Mouse (Mus musculus) limb, embryonic 15.5 days (tissue): ENCODE results near the gene Ubxn10. TPM values are rescaled to one million over a fixed set of nuclear protein-coding genes. Genes with fewer than 3 reads are reported as not detected.

Source experiments
- ATAC-seq: fragments of 200-750 bp; cut with Nextera tagmentation; 2 replicates; pipeline ENCODE4 v1.8.0; 2017; ENCODE audit warnings: low read depth, moderate TSS enrichment; ENCODE audit not compliant: insufficient number of reproducible peaks, low FRiP score, low TSS enrichment
- H3K27ac ChIP-seq: fragments of 300-500 bp; sonication (generic); 2 replicates; pipeline ENCODE4 v1.5.1; 2015; ENCODE audit warnings: moderate library complexity, mild to moderate bottlenecking, inconsistent platforms
- H3K27me3 ChIP-seq: fragments of 300-500 bp; sonication (generic); 2 replicates; pipeline ENCODE4 v1.6.1; 2015; ENCODE audit warnings: inconsistent platforms
- H3K36me3 ChIP-seq: fragments of 300-500 bp; sonication (generic); 2 replicates; pipeline ENCODE4 v1.6.1; 2015; ENCODE audit warnings: inconsistent platforms
- H3K4me1 ChIP-seq: fragments of 300-500 bp; sonication (generic); 2 replicates; pipeline ENCODE4 v1.6.1; 2015; ENCODE audit warnings: inconsistent platforms
- H3K4me2 ChIP-seq: fragments of 300-500 bp; sonication (generic); 2 replicates; pipeline ENCODE4 v1.6.1; 2015; ENCODE audit warnings: mild to moderate bottlenecking, inconsistent platforms
- H3K4me3 ChIP-seq: fragments of 300-500 bp; sonication (generic); 2 replicates; pipeline ENCODE4 v1.5.1; 2015; ENCODE audit warnings: mild to moderate bottlenecking, inconsistent platforms
- H3K9ac ChIP-seq: fragments of 300-500 bp; sonication (generic); 2 replicates; pipeline ENCODE4 v1.6.1; 2015; ENCODE audit warnings: inconsistent platforms
- H3K9me3 ChIP-seq: fragments of 300-500 bp; sonication (generic); 2 replicates; pipeline ENCODE4 v1.6.1; 2016; ENCODE audit warnings: inconsistent platforms
- WGBS: fragments of 180-500 bp; shearing (Covaris S2); methylation state at CpG from one replicate; pipeline ENCODE4 v1.1.7; 2015; 5-methylcytosine and 5-hydroxymethylcytosine counted together
- polyA plus RNA-seq: library from polyadenylated mRNA; unstranded; fragments of >200 nt; fragmentation: Nextera tagmentation; extraction: Ambion mirVana; gene quantifications from 2 replicates; pipeline ENCODE4 v1.2.1, GENCODE M21; 2015

Gene Ubxn10
- polyA plus RNA-seq, 1 experiment from 2014 or later = 0.54 TPM

GRCm38 (mm10) chr4:138755439-138755838 is 18.5 kb upstream of the Ubxn10 start:
- ATAC-seq = no peak
- Histone ChIP-seq H3K4me2 (no peak overlapping the region), H3K27me3 (no peaks in the 10 kb centered on the region), H3K9ac (no peak overlapping the region), H3K4me3 (no peak overlapping the region; the same call in 1 of the 2 replicates), H3K36me3 (no peaks in the 10 kb centered on the region), H3K9me3 (no peaks in the 10 kb centered on the region), H3K4me1 (peaks cover 9% of the 10 kb centered on the region), H3K27ac (no peak overlapping the region)
- 64% methylated on average over 4 of the region's 4 CpGs for WGBS

DNA sequence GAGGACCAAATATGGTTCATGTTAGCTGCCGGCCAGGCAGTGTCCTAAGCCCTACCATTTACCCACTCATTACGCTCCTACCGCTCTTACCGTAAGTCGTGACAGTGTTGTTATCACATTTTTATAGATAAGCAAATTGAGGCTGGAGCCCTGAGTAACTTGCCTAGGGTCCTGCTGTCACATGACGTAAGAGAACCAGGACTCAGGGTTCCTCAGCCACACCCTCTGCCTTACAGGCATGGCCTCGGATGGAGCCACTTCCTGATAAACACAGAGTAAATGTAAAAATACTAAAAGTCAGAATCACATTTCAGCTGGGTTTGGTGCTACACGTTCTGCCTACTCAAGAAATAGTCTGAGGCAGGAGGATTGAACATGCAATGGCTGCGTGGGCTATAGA is 17.5 kb upstream of the Ubxn10 start:
- Histone ChIP-seq H3K4me3 (no peak overlapping the region), H3K4me1 (peaks cover 9% of the 10 kb centered on the region), H3K27me3 (no peaks in the 10 kb centered on the region), H3K27ac (no peak overlapping the region), H3K9me3 (no peaks in the 10 kb centered on the region), H3K9ac (no peak overlapping the region), H3K4me2 (no peak overlapping the region), H3K36me3 (no peaks in the 10 kb centered on the region)
- 69% methylated on average over 9 of the region's 9 CpGs for WGBS
- no peak for ATAC-seq

DNA sequence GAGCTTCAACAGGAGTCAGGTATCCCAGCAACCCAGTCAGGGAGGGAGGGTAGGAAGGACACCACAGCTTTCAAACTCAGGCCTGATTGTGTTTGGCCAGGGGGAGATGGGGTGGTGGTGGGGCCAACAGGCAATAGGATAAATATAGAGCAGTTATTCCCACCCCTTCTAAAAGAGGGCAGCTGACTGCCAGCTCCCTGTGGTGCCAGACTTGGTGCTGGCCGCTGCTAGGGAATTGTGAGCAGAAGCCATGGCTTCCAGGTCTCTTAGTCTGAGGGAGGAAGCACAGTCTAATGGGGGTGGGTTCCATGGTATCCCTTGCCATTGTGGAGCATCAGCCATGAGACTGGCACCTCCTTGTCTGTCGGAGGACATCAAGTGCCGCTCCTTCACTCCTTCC is 16.6 kb upstream of the Ubxn10 start:
- WGBS = 77% methylated on average over 3 of the region's 3 CpGs
- Histone ChIP-seq H3K4me3 (no peak overlapping the region), H3K36me3 (no peaks in the 10 kb centered on the region), H3K27ac (no peak overlapping the region), H3K9ac (no peak overlapping the region), H3K9me3 (no peaks in the 10 kb centered on the region), H3K4me2 (no peak overlapping the region), H3K27me3 (no peaks in the 10 kb centered on the region), H3K4me1 (peaks cover 9% of the 10 kb centered on the region)
- no peak for ATAC-seq

GRCm38 (mm10) chr4:138752603-138753002 is 15.6 kb upstream of the Ubxn10 start:
- no peaks in the 10 kb centered on the region for H3K9me3 ChIP-seq
- no peak overlapping the region for H3K4me3 ChIP-seq
- WGBS = 86% methylated on average over 6 of the region's 6 CpGs
- no peaks in the 10 kb centered on the region for H3K36me3 ChIP-seq
- peaks cover 9% of the 10 kb centered on the region for H3K4me1 ChIP-seq
- ATAC-seq = no peak
- H3K4me2 ChIP-seq = no peak overlapping the region
- no peak overlapping the region for H3K9ac ChIP-seq
- no peaks in the 10 kb centered on the region for H3K27me3 ChIP-seq
- no peak overlapping the region for H3K27ac ChIP-seq

DNA sequence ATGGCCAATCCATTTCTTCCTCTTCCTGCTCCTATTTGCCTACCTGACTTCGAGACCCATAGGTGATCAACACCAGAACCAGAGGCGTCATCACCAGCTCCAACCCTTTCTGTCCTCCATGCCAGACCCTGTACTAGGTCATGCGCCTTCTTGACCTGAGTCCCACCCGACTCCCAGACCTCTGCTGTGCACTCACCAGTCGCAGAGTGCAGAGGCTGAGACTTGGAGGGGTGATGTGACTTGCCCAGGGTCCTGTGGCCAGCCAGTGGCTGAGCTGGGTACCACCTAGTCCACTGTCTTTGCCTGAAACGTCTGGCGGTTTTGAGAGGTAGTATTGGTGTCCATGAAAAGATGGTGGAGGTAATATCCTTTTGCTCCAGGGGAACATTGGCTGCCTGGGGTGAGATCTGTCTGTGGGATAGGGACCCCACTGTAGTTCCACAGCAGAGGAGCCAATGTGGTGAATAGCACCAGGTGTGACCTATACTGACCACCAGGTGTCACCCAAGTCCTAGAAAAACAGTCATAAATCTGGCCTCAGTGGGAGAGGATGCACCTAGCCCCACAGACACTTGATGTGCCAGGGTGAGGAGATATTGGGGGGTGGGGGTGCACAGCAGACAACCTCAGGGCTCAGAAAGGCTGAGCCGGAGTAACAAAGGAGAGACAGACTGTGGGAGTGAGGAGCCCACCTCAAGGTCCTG is 11.6 kb upstream of the Ubxn10 start:
- Histone ChIP-seq H3K9ac (no peak overlapping the region), H3K4me3 (no peak overlapping the region), H3K4me2 (no peak overlapping the region), H3K4me1 (no peaks in the 10 kb centered on the region), H3K36me3 (no peaks in the 10 kb centered on the region), H3K27me3 (no peaks in the 10 kb centered on the region), H3K27ac (no peak overlapping the region), H3K9me3 (no peaks in the 10 kb centered on the region)
- 60% methylated on average over 8 of the region's 8 CpGs for WGBS
- ATAC-seq = peak; percentile 11; the same call in 1 of the 2 replicates

DNA sequence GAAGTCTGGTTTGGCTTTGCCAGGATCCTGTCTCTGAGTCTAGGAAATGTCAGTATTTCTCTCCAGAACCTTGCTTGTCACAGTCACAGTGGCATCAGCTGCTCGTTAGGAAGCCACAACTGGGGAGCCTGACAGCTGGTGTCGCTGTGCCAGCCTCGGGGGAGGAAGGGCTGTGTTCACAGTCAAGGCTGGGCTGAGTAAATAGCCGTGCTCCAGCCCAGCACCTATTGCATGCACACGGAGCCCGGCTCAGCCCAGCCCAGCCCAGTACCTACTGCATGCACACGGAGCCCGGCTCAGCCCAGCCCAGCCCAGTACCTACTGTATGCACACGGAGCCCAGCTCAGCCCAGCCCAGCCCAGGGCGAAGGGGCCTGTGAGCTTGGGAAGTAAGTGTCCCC is 10.9 kb upstream of the Ubxn10 start:
- no peaks in the 10 kb centered on the region for H3K36me3 ChIP-seq

DNA sequence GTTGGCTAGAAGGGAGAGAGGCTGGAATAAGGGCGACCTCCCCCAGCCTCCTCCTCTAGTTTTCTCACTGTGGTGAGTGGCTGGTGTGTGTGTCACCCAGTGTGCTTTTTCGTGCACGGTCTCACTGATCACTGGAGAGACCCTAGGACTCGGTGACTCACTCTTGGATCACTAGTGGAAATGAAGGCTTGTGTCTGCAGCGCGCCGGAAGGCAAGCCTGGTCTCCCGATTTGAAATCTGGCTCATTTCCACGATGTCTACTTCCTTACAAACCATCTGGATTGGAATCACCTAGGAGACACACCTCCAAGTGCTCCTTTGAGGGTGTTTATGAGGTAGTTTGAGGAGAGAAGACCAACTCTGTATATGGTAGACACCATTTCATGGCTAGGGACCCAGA is 9.9 kb upstream of the Ubxn10 start:
- H3K27me3 ChIP-seq = no peaks in the 10 kb centered on the region

More for the DNA sequence above, 10.9 kb upstream of the Ubxn10 start:
- WGBS = 63% methylated on average over 10 of the region's 10 CpGs
- H3K4me3 ChIP-seq = no peak overlapping the region
- no peak overlapping the region for H3K27ac ChIP-seq
- no peaks in the 10 kb centered on the region for H3K9me3 ChIP-seq
- H3K4me1 ChIP-seq = no peaks in the 10 kb centered on the region
- no peak for ATAC-seq
- no peak overlapping the region for H3K9ac ChIP-seq
- H3K27me3 ChIP-seq = no peaks in the 10 kb centered on the region
- no peak overlapping the region for H3K4me2 ChIP-seq

DNA sequence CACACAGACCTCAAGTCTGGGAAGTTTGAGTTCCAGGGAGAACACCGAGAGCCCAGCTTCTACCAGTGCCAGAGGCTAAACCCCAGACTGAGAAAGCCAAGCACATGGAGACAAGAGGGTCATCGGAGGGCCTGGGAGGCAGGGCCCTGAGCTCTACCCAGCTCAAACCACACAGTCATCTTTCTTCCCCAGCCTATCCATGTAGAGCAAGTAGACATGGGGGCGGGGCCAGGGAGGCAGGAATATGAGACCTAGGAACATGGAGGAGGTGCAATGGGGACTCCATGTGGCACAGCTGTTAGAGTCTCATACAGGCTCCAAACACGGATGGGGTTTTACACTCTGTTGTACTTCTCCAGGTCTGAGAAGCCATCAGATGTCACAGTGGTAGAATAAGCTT is 8.9 kb upstream of the Ubxn10 start:
- H3K4me3 ChIP-seq = no peak overlapping the region
- H3K9me3 ChIP-seq = no peaks in the 10 kb centered on the region
- no peak for ATAC-seq
- H3K4me2 ChIP-seq = no peak overlapping the region
- H3K36me3 ChIP-seq = no peaks in the 10 kb centered on the region
- H3K27ac ChIP-seq = no peak overlapping the region
- 45% methylated on average over 4 of the region's 4 CpGs for WGBS
- H3K27me3 ChIP-seq = no peaks in the 10 kb centered on the region
- H3K9ac ChIP-seq = no peak overlapping the region
- no peaks in the 10 kb centered on the region for H3K4me1 ChIP-seq

More for the DNA sequence above, 9.9 kb upstream of the Ubxn10 start:
- Histone ChIP-seq H3K4me2 (no peak overlapping the region), H3K27ac (no peak overlapping the region), H3K9ac (no peak overlapping the region), H3K9me3 (no peaks in the 10 kb centered on the region), H3K36me3 (no peaks in the 10 kb centered on the region), H3K4me3 (no peak overlapping the region), H3K4me1 (no peaks in the 10 kb centered on the region)
- no peak for ATAC-seq
- 87% methylated on average over 9 of the region's 9 CpGs for WGBS

- Histone ChIP-seq H3K4me1 (peaks cover 17% of the 10 kb centered on the region), H3K4me3 (no peak overlapping the region), H3K27me3 (no peaks in the 10 kb centered on the region), H3K9me3 (no peaks in the 10 kb centered on the region), H3K9ac (no peak overlapping the region), H3K36me3 (no peaks in the 10 kb centered on the region), H3K4me2 (no peak overlapping the region), H3K27ac (no peak overlapping the region)
- ATAC-seq = no peak
- WGBS = 15% methylated on average over 7 of the region's 7 CpGs
Observed at GRCm38 (mm10) chr4:138739136-138739851, 2.3 kb upstream of the Ubxn10 start.

- Histone ChIP-seq H3K27ac (no peak overlapping the region), H3K4me3 (no peak overlapping the region), H3K4me2 (no peak overlapping the region), H3K36me3 (no peaks in the 10 kb centered on the region), H3K9me3 (no peaks in the 10 kb centered on the region), H3K9ac (no peak overlapping the region), H3K27me3 (no peaks in the 10 kb centered on the region), H3K4me1 (peaks cover 17% of the 10 kb centered on the region)
- ATAC-seq = no peak
- WGBS = 88% methylated on average over 4 of the region's 4 CpGs
Observed at GRCm38 (mm10) chr4:138734863-138735262, 2.1 kb downstream of the Ubxn10 start.

DNA sequence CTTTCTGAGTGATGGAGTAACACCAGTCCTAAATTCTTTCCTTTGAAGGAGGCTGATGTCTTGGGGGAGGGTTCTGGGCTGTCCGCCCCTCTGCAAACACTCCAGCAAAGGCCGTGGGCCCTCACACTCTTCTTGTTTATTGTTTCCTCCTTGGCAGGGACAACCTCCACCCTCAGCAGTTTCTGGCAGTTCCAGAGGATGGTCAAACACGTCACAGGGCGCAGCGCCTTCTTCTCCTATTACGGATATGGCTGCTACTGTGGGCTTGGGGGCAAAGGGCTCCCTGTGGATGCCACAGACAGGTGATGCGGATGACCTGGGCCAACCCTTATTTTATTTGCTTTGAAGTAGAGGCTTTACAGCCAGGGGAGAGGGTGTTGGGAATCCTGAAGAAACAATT is 2.9 kb downstream of the Ubxn10 start:
- WGBS = 53% methylated on average over 7 of the region's 7 CpGs
- Histone ChIP-seq H3K27me3 (no peaks in the 10 kb centered on the region), H3K36me3 (no peaks in the 10 kb centered on the region), H3K4me2 (no peak overlapping the region), H3K4me1 (peaks cover 13% of the 10 kb centered on the region), H3K27ac (no peak overlapping the region), H3K9ac (no peak overlapping the region), H3K9me3 (no peaks in the 10 kb centered on the region), H3K4me3 (no peak overlapping the region)
- no peak for ATAC-seq

- H3K27ac ChIP-seq = no peak overlapping the region
- H3K27me3 ChIP-seq = peaks cover 4% of the 10 kb centered on the region; the same call in 1 of the 2 replicates
- no peaks in the 10 kb centered on the region for H3K36me3 ChIP-seq
- peak; percentile 27; the same call in 1 of the 2 replicates for ATAC-seq
- H3K4me2 ChIP-seq = no peak overlapping the region
- H3K9ac ChIP-seq = no peak overlapping the region
- H3K4me1 ChIP-seq = peaks cover 16% of the 10 kb centered on the region
- H3K4me3 ChIP-seq = no peak overlapping the region
- 51% methylated on average over 9 of the region's 9 CpGs for WGBS
- H3K9me3 ChIP-seq = no peaks in the 10 kb centered on the region
Observed at GRCm38 (mm10) chr4:138729018-138729703, 7.8 kb downstream of the Ubxn10 start.
